Mouse (Mus musculus) ES-E14 (cell line): ENCODE measurements around the gene Nf2.

Experiments used
- ZC3H11A ChIP-seq: IDR thresholded peaks from 2 replicates; pipeline ENCODE4 v1.6.1; 2012; ENCODE audit warnings: low read depth, mild to moderate bottlenecking, inconsistent platforms, low read length, borderline replicate concordance
- ZNF384 ChIP-seq: IDR thresholded peaks from 2 replicates; pipeline ENCODE4 v1.6.1; 2012; ENCODE audit warnings: low read depth, low read length, inconsistent platforms

GRCm38 (mm10) chr11:4747285-4747684 lies 102.1 kb downstream of the Nf2 start:
- TF ChIP-seq ZNF384 (no peak), ZC3H11A (no peak)
